Mouse (Mus musculus) ZHBTc4 (cell line): ENCODE results near the gene Myh7.
"Not testable (repeated sequence)": the region's sequence is repeated elsewhere in the genome, so short reads cannot be mapped to it uniquely, and the experiment has no call there.

Experiments
- DNase-seq: peaks from one replicate; pipeline ENCODE4 v3.0.0-alpha.2; 2011; ENCODE audit warnings: low read depth, low spot score

Myh7 gene

GRCm38 (mm10) chr14:54994136-54994868 lies at the start of gene Myh7:
Myh7 (minus strand) TSS chr14:54994626.
- no peak for DNase-seq

DNA sequence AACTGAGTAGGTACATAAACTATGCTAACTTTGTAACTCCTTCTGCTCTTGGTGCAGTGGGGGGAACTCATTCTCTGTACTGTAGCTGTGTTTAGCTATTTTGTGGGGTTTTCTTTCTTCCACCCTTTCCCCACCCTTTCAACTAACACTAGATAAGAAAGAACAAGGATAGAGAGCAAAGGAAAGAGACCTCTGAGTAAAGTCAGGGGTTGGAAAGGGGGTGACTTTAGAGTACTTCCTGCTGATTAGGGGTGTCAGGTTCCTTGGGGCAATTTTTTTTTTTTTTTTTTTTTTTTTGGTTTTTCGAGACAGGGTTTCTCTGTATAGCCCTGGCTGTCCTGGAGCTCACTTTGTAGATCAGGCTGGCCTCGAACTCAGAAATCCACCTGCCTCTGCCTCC lies 49.3 kb upstream of the Myh7 start:
- not testable (repeated sequence) for DNase-seq

DNA sequence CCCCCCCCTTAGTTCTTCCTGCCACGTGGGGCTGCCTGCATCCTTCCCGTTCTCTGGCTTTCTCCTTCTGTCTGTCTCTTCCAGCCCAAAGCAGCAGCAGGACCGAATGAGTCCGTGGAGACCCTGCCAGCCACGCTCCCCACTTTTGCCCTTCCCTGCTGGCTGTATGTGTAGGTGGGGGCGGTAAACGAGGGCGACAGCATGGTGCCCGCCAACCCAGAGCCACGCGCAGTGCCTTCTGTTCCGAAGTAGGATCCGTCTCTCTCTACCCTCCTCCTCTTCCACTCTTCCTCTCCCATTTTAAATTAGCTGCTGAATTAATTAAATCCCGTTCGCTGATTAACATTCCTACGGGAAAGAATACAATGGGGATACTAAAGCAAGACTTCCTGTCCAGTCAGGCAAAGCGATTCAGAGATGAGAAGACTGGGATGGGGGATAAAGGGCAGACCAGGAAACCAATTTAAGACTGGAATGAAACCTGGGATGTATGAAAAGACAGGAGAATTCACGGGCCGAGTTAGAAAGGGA lies 38.3 kb upstream of the Myh7 start:
- no peak for DNase-seq

DNA sequence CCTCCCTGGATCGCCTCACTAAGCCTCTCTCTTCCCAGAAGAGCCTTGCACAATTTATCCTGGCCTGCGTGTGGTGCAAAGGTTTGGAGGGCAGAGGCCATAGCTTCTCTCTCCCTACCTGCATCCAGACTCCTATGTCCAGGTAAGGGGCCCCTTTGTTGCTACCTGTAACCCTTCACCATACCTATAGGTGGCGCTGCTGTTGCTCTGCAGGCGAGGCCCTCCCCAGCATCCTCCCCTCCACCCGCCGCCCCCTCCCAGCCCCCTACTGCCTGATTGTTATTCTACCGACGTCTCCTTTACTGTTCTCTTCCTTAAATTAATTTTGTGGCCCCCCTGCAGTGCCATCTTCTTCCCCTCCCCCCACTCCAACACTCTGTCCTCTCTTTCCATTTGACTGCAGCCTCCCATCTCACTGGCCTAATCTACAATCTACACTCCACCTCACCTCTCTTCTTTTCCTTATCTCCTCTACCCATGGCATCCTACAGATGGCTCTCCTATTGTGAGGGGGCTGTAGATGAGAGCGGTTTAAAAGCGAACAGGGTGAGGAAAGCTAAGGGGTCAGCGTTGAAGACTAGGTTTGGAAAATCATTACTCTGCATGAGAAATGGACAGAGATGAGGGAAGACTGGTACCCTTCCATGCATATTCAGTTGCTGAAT lies 34.7 kb upstream of the Myh7 start:
- peak; percentile 71 for DNase-seq

DNA sequence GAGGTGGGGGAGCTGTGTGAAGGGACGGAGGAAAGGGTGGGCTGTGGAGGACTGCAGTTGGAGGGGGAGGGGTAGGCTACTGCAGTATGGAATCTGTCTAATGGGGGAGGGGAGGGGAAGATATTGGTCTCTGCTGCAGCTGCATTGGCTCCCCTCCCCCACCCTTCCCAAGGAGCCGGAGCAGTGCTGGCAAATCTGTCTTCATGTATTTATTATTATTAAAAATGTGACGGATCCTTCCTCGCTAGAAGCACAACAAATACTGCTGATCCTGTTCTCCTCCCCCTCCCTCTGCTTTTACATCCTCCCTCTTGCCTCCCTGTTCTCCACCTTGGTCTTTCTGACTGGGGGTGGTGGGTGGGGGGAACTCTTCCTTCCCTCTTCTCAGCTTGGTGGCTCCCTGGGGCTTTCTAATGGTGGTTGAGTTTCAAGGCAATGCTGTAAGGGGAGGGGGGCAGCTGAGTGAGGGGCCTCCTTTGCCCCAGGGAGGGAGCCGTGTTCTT lies 34.0 kb upstream of the Myh7 start:
- no peak for DNase-seq

DNA sequence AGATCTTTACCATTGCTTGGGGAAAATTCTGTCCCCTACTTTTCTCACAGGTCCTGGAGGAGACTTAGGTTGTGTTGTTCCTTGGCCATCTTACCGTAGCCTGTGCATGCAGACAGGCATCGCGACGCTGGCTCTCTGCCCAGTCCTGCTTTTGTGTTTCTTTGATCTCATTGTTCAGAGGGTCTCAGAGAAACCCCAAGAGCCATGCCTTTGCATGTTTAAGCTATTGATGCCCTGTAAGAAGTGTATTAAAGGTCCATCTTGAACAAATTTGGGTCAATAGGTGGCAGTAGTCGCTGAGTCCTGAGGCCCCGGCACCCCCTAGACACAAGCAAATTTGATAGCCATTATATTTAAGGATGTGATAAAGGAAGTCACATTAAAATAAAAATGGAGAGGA lies 33.2 kb upstream of the Myh7 start:
- DNase-seq = no peak

DNA sequence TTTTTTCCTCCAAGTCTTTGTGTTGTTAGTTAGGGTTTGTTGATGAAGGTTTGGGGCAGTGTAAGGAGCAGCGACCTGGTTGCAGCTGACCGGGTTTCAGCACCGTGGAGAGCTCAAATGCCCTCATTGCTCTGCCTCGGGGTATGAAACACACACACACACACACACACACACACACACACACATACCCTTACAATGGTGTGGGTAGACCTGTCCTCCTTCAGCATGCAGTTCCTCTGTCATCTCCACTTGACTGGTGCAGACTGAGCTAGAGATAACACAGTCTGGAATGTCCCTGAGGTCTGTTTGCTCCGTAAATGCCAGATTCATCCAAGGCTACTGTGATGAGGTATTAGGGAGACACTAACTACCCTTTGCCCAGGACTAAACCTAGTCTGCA lies 32.8 kb upstream of the Myh7 start:
- DNase-seq = no peak

DNA sequence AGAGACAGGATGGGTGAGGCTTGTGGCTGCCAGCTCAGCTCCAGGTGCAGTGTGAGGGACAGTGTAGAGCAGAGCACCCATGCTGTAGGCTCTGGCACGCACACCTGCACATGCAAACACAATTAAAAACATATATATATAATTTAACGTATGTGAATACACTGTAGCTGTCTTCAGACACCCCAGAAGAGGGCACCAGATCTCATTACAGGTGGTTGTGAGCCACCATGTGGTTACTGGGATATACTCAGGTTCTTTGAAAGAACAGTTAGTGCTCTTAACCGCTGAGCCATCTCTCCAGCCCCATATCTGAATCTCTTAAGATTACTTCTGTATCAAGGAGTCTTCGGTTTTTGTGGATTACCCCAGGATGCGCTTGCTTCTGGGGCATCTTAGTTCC lies 31.1 kb upstream of the Myh7 start:
- DNase-seq = no peak

- peak; percentile 85 for DNase-seq
Observed at GRCm38 (mm10) chr14:55024236-55024635, 29.8 kb upstream of the Myh7 start.

DNA sequence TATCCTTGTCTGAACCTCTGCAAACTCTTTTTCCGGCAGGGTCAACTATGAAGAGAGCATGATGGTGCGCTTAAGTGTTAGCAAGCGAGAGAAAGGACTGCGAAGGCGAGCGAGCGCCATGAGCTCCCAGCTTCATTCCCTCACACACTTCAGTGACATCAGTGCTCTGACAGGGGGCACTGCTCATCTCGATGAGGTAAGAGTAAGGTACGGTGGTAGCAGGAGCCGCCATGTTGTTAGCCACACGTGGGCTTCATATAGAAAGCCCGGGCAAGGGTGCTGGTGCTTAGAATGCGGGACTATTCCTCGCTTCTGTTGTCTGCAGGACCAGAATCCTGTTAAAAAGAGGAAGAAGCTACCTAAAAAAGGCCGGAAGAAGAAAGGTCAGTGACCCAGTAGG lies 28.6 kb upstream of the Myh7 start:
- no peak for DNase-seq

GRCm38 (mm10) chr14:55020394-55020793 lies 26.0 kb upstream of the Myh7 start:
- DNase-seq = no peak

DNA sequence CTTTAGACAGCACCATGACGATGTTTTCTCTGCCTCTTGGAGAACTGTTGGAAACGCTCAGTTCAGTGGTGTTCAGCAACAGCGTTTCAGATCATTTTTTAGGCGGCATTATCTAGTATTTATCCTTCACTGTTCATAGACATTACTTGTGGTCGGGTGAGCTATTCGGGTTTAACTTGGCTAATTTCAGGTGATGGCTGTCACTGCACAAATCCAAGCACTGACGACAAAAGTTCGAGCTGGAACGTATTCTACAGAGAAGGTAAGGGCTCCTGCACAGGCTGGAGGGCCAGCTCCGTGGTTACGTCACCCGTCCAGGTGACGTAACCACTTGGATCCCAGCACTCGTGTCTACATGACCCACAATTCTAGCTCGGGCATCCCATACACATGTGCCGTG lies 22.4 kb upstream of the Myh7 start:
- no peak for DNase-seq

DNA sequence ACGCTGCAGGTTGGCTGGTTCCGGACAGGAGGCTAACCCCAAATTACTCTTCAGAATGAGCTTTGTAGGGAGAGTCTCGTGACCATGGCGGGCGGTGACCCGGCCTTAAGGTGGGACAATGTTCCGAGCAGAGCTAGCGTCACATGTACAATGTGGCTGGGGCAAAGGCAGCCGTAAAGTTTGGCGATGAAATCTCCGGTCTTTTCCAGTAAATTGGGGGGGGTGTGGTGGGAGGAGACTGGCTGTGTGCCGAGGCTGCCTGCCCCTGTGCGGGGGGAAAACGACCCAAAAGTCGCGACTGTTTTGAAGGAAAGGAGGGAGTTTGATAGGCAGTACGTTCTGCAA lies 21.3 kb upstream of the Myh7 start:
- DNase-seq = no peak

DNA sequence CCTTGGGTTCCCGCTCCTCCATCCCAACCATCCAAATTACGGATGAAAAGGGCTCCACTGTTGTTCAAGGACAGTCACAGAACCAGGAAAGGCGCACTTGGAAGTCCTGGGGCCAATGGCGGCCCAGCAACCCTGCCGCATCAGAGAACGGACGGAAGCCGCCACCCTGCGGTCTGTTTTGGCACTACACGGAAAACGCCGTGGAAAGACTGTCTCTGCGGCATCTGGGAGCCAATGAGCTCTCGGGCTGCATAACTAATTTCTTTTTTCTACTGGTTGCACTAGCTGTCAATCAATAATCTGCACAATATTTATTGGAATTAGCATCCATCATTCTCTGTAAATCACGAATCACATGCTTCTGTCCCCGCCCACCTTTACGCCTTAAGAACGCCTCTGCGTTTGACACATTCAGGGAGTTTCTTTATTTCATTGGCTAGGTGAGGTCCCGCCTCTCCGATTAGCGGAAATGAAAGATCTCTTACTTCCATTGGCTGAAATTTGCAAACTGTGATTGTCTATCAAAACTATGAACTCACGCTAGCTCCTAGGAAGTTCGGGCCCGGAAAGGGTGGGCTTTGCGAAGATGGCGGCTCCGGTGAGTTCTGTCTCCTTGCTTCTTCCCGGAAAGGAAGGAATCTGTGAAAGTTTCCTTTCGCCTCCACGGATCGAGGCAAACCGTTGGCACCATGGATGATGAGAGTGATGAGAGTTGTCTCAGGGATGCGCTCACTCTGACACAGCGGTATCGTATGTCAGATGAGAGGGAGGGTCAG lies 20.8 kb upstream of the Myh7 start, which contains the start of gene Ngdn:
Ngdn (plus strand) TSS at position 464 of the 776 bp plus-strand sequence.
- DNase-seq = peak; percentile 100

DNA sequence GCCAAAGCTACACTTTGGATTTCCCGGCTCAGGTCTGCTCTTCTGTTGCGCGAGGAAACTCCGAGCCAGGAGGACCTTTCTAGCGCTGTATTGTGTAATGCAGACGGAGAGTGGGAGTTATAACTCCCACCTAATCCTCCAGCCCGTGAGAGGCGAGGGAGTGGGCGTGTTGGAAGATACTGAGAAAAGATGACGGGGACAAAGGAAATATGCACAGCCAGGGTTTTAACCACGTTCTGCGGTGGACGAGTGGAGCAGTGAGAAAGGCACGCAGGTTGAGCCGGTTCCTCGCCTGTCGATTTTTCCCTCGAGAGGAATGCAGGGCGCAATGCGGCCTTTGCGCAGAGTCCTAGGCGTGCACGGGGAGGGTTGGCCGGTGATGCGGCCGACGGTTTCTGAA lies 20.2 kb upstream of the Myh7 start:
- DNase-seq = no peak

GRCm38 (mm10) chr14:55011116-55011515 lies 16.7 kb upstream of the Myh7 start:
- peak; percentile 85 for DNase-seq

DNA sequence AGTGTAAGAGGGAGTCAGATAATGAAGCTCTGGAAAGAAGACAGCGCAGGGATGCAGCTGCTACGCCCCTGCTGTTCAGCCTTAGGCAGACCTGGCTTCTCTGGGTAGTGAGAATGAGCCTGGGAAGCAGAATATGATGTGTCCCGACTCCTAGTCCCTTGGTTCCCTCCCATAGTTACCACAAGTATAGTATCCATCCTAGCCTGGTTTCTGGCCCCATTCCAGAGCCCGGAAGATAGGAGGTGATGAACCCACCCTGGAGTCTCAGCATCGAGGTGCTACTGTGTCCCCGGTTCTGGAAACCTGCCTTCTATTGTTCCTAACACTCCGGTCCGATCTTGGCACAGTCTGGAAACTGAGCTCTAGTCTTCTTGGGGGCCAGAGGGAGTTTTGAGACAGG lies 14.0 kb upstream of the Myh7 start:
- no peak for DNase-seq

DNA sequence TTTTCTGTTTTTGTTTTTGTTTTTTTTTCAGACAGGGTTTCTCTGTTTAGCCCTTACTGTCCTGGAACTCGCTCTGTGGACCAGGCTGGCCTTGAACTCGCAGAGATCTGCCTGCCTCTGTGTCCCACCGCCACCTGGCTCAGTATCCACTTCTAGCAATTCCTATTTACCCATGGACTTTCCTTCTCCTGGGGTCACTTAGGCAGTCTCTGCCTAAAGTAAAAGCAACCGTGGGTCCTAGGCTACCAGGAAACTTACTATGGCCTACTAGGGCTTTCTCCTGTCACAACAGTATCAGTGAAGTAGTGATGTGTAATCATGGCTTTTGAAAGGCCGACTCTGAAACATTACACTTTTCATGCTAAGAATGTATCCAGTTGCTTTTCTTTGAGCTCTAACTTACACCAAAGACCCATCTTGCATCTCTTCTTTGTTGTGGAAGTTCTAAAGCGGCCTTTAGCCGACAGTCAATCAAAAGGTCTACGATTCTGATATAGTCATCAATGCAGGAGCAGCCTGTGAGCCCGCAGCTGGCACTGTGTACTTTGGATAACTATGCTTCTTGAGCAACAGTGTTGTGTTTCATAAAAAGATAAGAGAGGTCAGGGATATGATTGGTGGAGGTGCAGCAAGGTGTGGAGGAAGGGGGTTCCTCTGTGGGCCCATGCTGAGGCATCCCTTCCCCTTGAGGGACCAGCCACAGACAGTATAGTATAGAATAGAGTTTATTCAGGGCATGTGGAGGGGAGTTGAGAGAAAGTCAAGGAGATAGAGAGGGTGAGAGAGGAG lies 12.9 kb upstream of the Myh7 start:
- DNase-seq = no peak

DNA sequence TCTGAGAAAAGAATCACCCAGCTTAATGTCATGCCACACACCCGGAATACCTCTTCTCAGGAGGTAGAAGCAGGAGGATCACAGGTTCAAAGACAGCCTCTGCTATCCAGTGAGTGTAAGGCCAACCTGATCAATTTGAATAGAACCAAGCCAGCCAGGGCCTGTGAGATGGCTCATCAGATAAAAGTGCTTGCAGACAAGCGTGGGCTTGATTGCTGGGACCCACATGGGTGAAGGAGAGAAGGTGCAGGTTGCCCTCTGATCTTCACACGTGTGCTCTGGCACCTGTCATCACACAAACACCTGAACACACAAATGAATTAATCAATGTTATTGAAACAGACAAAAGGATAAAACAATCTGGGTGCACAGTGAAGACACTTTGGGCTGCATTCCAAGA lies 12.1 kb upstream of the Myh7 start:
- no peak for DNase-seq

- no peak for DNase-seq
Observed at GRCm38 (mm10) chr14:55005967-55006366, 11.5 kb upstream of the Myh7 start.

DNA sequence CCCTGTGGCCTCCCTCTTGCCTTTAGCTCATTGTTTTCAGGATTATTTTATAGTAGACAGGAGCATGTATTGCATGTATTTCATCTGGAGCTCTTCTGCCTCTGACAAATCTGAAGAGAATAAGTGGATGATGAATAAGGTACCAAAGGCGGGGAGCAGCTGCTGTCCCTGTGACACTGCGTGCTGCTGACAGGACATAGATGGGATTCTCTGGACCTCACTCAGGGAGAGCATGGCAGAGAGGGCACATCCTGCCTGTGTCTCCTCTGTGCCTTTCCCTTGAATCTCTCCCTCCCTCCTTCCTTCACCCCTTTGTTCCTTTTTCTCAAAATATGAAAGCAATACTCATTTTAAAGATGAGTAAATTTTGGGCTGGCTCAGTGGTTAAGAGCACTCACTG lies 11.1 kb upstream of the Myh7 start:
- no peak for DNase-seq
